Mouse (Mus musculus) liver, postnatal 0 days (tissue): ENCODE results near the gene Acss2.

Experiments
- CTCF ChIP-seq: sonication (generic); IDR thresholded peaks from 2 replicates; pipeline ENCODE4 v1.5.1; 2016; ENCODE audit warnings: antibody characterized with exemption, low read depth
- EP300 ChIP-seq: IDR thresholded peaks from 2 replicates; pipeline ENCODE4 v1.6.1; 2016; ENCODE audit warnings: antibody characterized with exemption, low read depth, mild to moderate bottlenecking

GRCm38 (mm10) chr2:155562934-155563333 is 45.2 kb downstream of the Acss2 start:
- no peak for TF ChIP-seq EP300
- TF ChIP-seq CTCF = no peak
